Mouse (Mus musculus): ENCODE measurements around the gene Nhlrc2.

The Nhlrc2 gene

GRCm38 (mm10) chr19:56563469-56563868, 15.4 kb downstream of the Nhlrc2 start:
- no peak for DNase-seq (ENCODE audit: low read depth, low spot score)

GRCm38 (mm10) chr19:56565358-56565757, 17.3 kb downstream of the Nhlrc2 start:
- DNase-seq (ENCODE audit: low read depth, low spot score): no peak

GRCm38 (mm10) chr19:56566041-56566440, 18.0 kb downstream of the Nhlrc2 start:
- no peak for DNase-seq (ENCODE audit: low read depth, low spot score)

- DNase-seq (ENCODE audit: low read depth, low spot score): no peak
Measured at GRCm38 (mm10) chr19:56566940-56567339, 18.9 kb downstream of the Nhlrc2 start.

- DNase-seq (ENCODE audit: low read depth, low spot score): no peak
Measured at GRCm38 (mm10) chr19:56570781-56571180, 22.7 kb downstream of the Nhlrc2 start.

GRCm38 (mm10) chr19:56571234-56571633, 23.2 kb downstream of the Nhlrc2 start:
- DNase-seq (ENCODE audit: low read depth, low spot score): peak; percentile 65

- DNase-seq (ENCODE audit: low read depth, low spot score): no peak
Measured at GRCm38 (mm10) chr19:56571913-56572312, 23.9 kb downstream of the Nhlrc2 start.

GRCm38 (mm10) chr19:56573184-56573583, 25.1 kb downstream of the Nhlrc2 start:
- DNase-seq (ENCODE audit: low read depth, low spot score): no peak

GRCm38 (mm10) chr19:56577801-56578200, 29.7 kb downstream of the Nhlrc2 start:
- DNase-seq (ENCODE audit: low read depth, low spot score): no peak

GRCm38 (mm10) chr19:56581981-56582380, 33.9 kb downstream of the Nhlrc2 start:
- no peak for DNase-seq (ENCODE audit: low read depth, low spot score)

GRCm38 (mm10) chr19:56583785-56584184, 35.7 kb downstream of the Nhlrc2 start:
- DNase-seq (ENCODE audit: low read depth, low spot score): no peak

GRCm38 (mm10) chr19:56584288-56584687, 36.2 kb downstream of the Nhlrc2 start:
- DNase-seq (ENCODE audit: low read depth, low spot score): peak; percentile 57

- DNase-seq (ENCODE audit: low read depth, low spot score): no peak
Measured at GRCm38 (mm10) chr19:56586320-56586719, 38.3 kb downstream of the Nhlrc2 start.

GRCm38 (mm10) chr19:56588205-56588626, 40.2 kb downstream of the Nhlrc2 start:
- DNase-seq (ENCODE audit: low read depth, low spot score): no peak

- no peak for DNase-seq (ENCODE audit: low read depth, low spot score)
Measured at GRCm38 (mm10) chr19:56589008-56589407, 40.9 kb downstream of the Nhlrc2 start.

GRCm38 (mm10) chr19:56589455-56589854, 41.4 kb downstream of the Nhlrc2 start:
- no peak for DNase-seq (ENCODE audit: low read depth, low spot score)

- DNase-seq (ENCODE audit: low read depth, low spot score): no peak
Measured at GRCm38 (mm10) chr19:56590250-56590649, 42.2 kb downstream of the Nhlrc2 start.

- no peak for DNase-seq (ENCODE audit: low read depth, low spot score)
Measured at GRCm38 (mm10) chr19:56592472-56592871, 44.4 kb downstream of the Nhlrc2 start.

- DNase-seq (ENCODE audit: low read depth, low spot score): no peak
Measured at GRCm38 (mm10) chr19:56599996-56600395, 51.9 kb downstream of the Nhlrc2 start.

GRCm38 (mm10) chr19:56600797-56601196, 52.7 kb downstream of the Nhlrc2 start:
- no peak for DNase-seq (ENCODE audit: low read depth, low spot score)

- no peak for DNase-seq (ENCODE audit: low read depth, low spot score)
Measured at GRCm38 (mm10) chr19:56601901-56602347, 53.9 kb downstream of the Nhlrc2 start.

- DNase-seq (ENCODE audit: low read depth, low spot score): no peak
Measured at GRCm38 (mm10) chr19:56608946-56609345, 60.9 kb downstream of the Nhlrc2 start.

GRCm38 (mm10) chr19:56614131-56614530, 66.1 kb downstream of the Nhlrc2 start:
- DNase-seq (ENCODE audit: low read depth, low spot score): no peak

GRCm38 (mm10) chr19:56618845-56619244, 70.8 kb downstream of the Nhlrc2 start:
- no peak for DNase-seq (ENCODE audit: low read depth, low spot score)
